Mouse (Mus musculus) NIH3T3 (cell line): Measurements from ENCODE around the gene Gfi1b.
A peak's percentile ranks its signal among the peaks of the same experiment; 100 is the strongest.

Experiments
- DNase-seq: peaks from one replicate; pipeline ENCODE4 v3.0.0-alpha.2; 2012; ENCODE audit warnings: low read depth

Gene Gfi1b

DNA sequence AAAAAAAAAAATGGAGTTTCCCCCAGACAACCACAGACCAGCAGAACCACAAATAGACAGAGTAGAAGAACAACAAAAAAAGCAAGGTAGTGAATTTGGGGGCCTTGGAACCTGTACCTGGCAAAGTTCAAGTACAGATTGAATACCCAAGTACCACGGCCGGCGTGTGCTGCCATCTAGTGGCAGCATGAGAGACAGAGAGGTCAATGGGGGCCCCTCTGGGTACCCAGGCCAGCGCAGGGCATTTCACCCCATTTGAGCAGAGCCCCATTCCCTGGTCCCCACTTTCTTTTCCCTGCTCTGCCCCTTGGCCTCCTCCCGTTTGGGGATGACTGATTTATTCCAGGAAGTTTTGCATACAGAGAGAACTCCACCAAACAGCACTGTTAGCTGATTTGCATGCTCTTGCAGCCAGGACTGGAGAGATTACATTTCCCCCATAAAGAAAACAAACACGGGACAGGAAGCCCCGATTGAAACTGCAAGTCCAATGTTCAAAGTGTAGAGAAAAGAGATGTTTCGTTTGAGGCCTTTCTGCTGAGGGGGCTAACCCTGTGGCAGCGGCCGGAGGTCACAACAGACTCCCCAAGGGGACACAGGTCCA lies 841 bp upstream of the Gfi1b start:
- peak; percentile 76 for DNase-seq

DNA sequence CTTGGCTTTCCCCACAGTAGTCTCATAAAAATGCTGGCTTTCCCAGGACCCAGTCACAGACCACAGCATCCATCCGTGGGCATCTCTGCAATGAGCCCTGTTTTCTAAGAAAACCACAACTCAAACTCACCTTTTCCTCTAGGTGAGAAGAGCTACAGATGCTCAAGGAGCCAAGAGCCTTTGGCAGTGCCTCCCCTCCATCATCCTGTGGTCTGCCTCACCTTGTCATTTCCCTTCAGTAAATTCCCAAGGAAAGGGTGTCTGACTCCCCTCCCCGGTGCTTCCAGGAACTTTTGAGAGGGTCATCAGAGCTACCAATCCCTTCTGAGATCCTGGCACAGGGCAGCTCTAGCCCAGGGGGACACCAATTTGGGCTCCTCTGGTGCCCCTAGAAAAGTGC lies 671 bp downstream of the Gfi1b start:
- DNase-seq = no peak

DNA sequence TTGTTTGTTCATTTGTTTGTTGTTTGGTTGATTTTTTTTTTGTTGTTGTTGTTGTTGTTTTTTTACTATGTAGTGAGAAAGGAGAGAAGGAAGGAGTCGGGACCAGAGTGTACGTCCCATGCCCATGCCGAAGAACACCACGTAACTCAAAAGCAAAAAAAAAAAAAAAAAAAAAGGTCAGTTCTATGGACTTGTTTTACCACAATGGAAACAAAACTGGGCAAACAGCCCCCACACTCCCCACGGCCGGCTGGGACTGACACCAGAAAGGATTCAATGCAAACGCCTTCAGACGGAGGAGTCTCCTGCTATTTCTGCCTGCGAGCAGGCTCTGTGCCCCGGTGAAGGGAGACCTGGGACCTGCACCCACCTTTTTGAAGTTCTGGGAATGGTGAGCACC lies 1.3 kb downstream of the Gfi1b start:
- DNase-seq = no peak

DNA sequence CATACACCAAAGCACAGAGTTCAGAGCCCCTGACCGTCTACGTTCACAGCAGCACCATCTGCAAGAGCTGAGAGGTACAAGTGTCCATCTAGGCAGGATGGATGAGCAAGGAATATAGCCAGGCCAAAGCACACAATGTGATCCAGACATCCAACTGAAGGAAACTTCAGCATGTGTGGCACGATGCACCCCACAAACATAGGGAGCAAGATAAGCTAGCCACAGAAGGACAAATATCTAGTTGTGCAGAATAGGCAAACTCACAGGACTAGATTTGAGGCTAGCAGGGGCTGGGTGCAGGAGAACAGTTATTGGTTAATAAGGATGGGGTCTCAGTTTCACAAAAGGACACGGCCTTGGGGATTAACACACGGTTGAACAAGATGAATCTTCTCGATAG lies 2.4 kb downstream of the Gfi1b start:
- no peak for DNase-seq

DNA sequence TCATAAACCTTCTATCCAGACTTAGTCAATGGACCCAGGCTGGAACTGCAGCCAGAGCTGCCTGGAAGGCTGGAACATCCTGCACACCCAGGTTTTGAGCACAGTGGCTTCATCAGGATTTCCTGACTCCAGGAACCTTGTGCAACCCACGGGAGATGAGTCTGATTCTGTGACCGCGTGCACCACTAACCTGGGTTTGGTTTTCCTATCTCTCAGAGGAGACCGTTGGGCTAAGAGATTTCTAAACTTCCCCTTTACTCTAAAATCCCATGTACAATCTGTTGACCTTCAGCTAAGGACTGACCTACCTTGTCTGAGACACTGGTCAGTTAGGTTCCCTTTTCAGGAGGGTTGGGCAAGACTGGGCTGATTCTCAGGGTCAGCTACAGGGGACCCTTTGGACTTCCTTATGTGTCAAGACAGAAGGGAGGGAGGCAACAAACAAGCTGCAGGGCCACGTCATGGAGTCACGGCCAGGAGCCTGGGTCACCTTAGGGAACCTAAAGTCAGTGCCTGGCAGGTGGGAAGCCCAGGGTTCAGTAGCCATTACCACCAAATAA lies 2.9 kb downstream of the Gfi1b start:
- DNase-seq = no peak

DNA sequence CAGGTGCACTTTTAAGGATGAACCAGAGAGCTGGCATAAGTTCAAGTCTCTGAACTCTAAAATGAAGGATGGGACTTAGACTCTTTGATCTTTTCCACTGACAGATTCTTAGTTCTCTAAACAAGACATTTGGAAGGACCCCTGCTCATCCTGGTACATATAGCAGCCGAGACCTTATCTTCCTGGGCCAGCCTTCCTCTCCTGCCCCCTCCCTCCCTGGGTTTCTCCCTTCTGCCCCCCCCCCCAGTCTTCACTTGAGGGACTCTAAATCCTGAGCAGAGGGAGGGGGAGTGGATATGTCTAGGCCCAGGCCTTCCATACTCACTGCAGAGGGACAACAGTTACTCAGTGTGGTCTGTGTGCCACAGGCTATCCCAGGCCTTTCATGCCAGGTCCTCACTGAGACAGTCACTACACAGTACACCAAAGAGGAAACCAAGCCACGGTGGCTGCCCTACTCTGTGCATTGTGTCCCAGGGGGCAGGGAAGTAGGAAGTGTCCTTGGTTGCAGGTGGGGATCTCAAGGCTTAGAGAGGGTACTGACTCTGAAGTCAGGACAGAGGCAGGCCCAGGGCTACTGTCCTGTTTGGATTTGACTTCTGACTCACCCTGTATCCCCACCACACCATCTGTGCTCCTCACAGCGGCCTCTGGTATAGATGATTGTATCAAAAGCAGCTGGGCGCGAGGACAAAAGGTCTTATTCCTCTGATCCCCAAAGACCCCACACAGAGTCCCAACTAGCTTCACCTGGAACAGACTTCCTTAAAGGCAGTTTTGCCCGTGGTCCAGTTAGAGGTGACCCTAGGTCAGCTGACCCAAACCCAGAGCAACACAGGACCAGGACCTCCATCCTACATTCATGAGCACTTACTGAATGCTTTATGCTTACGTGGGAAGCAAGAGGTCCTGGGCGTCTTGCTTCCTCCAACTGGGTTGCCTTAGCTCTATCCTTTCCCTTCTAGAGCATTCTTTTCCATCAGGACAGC lies 4.0 kb downstream of the Gfi1b start:
- DNase-seq = no peak

DNA sequence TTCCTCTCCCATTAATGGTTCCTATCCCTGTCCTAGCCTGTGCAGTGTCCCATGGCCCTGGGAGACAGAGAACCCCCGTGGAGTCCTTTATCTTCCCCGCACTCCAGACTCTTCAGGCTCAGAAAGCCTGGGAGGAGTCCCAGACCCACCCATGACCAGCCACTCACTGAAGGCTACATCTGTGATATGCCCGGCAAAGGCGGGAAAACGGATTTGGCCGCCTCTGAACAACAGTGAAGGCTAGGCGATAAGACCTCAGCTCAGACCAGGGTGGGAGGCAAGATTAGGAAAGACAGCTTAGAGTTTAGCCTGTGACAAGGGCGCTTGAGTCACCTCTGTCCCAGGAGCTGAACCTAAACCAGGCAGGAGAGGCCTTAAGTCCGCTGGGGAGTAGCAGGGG lies 4.9 kb downstream of the Gfi1b start:
- DNase-seq = no peak

DNA sequence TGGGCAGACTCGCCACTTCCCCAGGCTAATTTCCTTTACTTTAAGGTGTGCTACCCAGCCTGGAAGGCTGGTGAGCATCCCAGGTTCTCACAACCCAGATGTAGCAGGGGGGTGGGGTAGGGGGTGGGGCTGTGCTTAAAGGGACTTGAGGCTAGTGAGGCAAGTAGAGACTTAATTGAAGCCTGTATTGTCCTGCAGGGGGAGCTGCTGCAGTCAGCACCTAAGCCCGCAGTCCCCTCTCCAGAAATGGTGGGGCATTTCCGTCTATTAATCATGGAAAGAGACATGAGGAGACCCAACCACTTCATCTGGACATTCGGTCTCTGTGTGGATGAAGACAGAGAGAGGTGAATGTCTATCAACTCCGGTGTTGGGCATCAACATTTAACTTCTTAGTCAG lies 5.4 kb downstream of the Gfi1b start:
- no peak for DNase-seq

DNA sequence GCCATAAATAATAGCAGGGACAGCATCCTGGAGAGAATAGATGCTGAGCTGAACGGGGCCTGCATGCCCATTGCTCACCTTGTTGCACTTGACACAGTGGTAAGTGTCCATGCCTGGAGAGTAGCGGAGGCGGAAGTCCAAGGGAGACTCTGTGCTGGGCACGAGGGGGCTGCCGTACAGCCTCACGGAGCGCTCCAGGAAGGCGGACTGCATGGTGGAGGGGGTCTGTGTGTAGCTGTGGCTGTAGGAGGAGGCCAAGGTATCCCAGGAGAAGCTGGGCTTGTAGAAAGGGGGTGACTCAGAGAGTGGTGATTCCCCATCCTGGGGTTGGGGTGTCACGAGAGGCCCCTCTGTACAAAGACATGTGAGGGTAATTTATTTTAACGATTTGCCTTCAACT lies 8.2 kb downstream of the Gfi1b start:
- DNase-seq = no peak

DNA sequence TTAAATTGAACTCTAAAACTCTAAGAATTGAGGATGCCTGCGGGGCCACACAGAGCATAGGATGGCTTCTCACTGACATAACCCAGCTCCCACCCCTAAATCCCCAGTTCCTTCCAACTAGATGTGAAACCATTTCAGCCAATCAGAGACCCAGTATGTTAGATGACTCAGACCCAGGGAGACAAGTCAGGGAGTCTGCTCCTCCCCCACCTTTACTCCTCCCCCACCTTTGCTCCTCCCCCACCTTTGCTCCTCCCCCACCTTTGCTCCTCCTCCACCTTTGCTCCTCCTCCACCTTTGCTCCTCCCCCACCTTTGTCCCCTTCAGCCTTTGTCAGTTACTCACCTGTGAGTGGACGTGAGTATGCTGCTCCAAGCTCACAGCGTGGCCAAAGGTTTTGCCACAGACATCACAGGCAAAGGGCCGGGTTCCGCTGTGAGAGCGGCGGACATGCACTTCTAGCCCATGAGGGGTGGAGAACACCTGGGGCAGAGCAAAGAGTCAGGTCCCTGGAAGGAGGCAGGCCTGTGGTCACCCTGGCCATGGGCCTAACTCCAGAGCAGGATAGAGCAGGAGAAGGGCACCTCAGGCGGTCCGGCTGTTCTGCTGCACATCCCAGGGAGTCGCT lies 9.2 kb downstream of the Gfi1b start:
- no peak for DNase-seq

DNA sequence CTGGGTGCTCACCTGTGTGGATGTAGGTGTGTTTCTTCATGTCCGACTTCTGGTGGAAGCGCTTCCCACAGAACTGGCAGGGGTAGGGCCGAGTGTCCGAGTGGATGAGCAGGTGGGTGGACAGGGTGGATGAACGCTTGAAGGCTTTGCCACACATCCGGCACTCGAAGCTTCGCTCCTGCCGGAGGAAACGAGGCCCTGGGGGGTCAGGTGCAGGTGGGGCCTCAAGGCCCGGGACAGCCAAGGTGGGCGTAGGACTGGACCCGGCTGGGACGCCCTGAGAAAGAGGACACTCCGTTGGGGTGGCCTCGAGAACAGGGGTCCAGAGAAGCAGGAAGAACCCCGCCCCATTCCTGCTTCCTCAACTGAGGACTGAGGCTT lies 10.4 kb downstream of the Gfi1b start:
- DNase-seq = no peak

DNA sequence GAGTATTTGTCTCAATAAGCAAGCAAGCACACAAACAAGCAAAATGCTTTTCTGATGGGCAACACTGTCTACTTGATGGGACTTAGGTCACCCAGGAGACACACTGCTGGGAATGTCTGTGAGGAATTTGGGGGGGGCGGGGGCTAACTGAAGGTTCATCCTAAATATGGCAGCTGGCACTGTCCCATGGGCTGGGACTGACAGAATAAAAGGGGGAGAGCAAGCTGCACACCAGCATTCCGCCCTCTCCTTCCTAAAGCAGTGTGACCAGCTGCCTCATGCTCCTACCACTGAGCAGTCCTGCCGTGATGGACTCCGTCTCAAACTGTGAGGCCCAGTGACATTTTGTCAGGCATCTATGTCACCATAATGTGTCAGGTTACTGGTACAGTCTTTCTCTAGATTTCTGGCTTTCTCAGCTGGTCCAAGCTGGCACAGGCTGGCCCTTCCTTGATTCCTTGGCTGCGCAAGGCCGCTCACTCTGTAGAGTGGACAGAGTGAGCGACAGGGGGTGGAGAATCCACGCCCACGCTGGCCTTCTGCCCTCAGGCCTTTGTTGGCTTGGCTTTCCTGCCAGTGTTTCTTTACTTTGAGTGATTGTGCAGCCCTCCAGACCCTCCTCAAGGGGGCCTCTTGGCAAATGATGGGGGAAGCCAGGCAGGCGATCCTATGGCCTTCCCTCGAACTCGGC lies 10.9 kb downstream of the Gfi1b start:
- DNase-seq = no peak

DNA sequence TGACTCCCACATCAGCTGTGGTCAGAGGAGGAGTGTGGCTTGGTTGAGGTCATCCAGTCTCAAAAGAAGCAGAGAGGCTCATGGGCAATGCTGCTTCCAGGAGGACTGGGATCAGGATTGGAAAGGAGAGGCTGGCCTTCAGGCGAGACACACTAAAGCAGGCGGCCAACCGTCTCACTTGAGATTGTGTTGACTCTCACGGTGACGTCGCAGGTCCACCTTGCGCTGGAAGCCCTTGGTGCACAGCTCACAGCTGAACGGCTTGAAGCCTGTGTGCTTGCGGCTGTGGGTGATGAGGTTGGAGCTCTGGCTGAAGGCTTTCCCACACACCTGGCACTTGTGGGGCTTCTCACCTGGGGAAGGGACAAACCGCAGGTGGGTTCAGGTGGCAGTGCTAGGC lies 11.9 kb downstream of the Gfi1b start:
- no peak for DNase-seq

DNA sequence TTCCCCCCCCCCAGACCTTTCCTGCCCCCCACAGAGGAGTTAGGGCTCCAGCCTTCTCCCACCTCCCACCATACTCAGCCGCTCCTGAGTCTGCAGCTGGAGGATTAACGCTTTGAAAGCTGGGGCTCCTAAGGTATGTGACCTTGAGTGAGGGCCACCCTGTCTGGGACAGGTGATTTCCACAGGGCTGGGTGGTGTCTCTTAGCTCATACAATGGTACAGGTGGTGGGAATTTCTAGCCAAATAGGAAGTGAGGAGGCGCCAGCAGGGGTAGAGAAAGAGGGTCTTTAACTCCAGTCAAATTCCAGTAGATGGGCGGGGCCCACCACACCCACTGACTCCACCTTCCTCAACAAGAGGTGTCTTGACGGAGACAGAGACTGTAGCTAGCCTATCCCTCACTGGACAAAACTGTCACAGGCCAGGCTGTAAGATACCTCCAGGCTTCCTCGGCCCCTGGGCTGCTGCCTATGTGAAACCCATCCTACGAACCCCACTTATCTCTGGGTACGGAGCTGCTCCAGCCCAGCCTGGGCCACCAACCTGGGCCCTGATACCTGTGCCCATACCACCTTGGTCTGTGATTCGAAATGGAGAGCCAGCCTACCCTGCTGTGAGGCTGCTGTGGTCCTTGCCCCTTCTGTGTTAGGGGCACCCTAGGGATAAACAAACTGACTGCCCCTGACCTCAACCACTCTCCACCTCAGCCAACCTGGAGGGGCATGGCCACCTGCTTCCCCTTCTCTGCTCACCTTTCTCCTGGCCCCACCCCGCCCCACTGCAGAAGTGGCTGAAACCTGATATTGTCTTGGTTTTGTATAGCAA lies 14.2 kb downstream of the Gfi1b start:
- DNase-seq = no peak

DNA sequence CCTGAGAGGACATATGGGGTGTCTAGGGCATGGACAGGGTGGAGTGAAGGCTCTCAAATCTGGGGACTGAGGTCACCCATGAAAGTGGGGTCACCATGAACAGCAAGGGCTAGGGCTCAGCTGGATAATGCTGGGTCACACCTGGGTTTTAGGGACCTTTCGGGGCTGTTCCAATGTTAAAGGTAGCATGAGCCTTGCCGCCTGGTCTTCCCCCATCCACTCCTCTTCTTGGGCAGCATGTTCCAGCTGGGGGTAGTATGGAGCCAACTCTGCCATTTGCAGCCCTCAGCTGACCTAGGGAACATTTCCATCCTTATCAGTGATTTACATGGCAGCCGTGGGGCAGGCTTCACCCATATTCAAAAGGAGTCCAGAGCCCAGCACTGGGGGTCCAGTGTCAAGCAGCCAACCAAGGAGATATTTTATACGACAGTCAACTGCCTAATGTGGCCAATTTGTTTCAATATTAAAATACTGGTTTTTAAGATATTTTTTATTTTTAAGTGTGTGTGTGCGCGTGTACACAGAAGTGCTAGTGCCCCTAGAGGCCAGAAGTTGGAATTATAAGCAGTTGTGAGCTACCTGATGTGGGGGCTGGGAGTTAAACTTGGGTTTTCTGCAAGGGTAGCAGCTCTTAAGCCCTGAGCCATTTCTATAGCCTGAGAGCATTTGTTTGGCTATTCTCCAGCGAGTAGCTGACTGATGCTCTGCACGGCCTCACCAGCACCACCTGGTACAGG lies 15.0 kb downstream of the Gfi1b start:
- DNase-seq = peak; percentile 43

DNA sequence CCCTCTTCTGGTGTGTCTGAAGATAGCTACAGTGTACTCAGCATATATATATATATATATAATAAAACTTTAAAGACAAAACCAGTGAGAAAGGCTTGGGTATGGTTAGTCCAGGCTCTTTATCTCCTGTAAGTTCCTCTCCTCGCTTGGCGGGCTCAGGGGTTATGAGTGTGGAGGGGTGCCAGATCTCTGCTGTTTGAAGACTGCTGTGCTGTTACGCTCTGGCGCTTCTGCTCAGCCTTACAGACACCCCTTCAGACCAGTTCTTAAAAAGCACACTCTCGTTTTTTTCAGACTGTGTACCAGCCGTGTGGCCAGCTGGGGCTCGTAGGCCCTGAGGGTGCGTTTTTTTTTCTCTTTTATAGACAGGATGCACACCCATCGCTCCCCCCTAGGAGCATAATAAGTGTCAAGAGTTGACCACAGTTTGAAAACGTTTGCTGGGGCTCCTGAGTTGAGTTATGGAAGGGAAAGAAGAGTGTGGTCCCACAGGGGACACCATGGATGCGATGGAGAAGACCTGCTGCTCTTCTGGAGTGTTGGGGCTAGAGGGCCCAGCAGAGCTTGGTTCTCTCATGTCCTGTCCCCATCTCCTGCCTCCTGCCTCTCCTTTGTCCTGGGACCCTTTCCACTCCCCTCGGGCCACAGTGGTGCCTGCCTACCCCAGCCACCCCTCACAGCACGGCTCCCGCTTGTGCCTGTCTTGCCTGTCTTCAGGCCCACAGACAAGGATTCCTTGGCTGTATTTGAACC lies 15.8 kb downstream of the Gfi1b start:
- no peak for DNase-seq

DNA sequence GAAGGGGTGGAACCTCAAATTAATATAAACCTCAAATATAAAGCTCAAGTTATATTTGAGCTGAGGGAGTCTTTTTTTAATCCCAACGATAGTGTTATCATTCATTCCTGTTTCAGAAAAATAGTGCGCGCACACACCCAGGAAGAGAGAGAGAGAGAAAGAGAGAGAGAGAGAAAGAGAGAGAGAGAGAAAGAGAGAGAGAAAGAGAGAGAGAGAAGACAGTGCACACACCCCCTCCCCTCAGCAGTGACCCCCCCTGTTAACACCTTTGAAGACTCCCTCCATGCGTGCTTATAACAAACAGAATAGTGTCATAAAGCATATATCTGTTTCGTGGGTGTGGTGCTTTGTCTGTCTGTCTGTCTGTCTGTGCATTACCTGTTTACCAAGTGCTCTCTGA lies 18.2 kb downstream of the Gfi1b start:
- no peak for DNase-seq

DNA sequence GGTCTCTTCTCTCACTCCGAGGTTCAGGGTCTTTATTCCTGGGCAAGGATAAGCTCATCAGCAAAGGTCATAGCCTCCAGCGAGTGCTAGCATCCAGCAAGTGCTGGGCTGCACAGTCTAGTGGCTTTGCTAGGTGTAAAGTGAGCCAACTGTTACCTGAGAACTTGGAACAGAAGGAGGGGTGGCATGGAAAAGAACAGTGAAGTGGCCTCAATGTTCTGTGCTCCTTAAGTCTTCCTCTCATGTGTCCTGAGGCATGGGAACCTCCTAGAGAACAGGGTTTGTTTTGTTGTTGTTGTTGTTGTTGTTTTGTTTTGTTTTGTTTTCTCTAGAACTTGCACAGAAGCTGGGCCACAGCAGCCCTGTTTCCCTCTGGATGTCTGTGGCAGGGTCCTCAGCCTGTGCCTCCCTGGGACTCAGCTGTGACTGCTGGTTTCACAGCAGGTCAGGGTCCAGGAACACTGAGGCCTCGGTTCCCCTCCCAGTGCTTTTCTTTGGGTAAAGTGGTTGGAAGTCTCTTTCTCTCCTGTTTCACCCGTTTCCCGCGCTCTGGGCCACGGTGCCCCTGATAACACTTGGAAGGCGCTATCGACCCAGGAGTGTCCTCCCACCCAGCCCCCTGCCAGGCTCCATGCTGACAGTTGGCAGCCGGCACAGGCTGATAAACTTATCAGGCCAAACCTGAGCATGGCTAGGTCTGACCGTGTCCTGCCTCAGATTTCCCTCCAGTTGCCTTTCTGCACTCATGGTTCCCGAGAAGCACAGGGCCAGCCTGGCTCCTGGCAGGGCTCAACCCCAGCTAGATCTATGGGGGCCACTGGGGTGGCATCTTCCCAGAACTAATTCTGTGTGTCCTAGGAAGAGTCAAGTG lies 19.8 kb downstream of the Gfi1b start:
- DNase-seq = no peak

DNA sequence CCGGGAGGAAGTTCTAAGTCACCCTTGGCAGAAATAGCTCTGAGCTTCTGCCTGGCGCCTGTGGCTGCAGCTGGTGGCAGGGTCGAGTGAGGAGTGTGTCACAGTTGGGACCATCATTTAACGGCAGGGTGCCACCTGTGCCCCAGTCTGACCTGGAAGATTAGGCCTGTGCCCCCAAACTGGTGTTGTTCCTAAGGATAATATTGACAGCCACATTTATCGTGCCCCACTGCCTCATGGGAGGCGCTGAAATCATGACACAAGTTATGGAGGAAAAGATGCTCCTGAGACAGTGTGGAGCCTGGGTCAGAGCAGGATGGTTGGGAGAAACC lies 22.2 kb downstream of the Gfi1b start:
- DNase-seq = no peak
